Mouse (Mus musculus) thymus, postnatal 0 days (tissue): ENCODE data around the gene Acap2. TPM values are rescaled to one million over a fixed set of nuclear protein-coding genes. Genes with fewer than 3 reads are reported as not detected.

Experiments used
- DNase-seq: peaks from one replicate; pipeline ENCODE4 v3.0.0-alpha.2; 2015; ENCODE audit warnings: low spot score
- polyA plus RNA-seq: library from polyadenylated mRNA; unstranded; fragments of >200 nt; fragmentation: Nextera tagmentation; extraction: Ambion mirVana; gene quantifications from 2 replicates; pipeline ENCODE4 v1.2.1, GENCODE M21; 2015

Gene Acap2
- polyA plus RNA-seq, 1 experiment from 2014 or later = 16.2 TPM

DNA sequence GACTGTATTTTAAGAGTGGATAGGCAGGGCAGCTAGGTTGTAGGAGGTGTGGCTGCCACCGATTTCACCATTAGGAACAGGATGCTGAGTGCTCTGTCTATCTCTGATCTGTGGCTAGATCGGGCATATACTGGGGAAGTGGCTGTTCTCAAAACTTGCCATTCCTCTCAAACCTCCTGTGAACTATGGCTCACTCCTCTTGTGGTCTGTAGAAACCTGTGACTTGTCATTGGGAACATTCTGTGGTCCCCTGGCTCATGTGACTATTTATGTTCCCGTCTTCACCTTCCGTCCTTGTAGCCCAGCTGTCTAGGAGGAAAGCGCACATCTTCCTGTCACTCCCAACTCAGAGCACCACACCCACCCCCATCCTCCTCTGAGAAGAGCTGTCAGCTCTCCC lies 8.9 kb upstream of the Acap2 start:
- DNase-seq = peak; percentile 29

DNA sequence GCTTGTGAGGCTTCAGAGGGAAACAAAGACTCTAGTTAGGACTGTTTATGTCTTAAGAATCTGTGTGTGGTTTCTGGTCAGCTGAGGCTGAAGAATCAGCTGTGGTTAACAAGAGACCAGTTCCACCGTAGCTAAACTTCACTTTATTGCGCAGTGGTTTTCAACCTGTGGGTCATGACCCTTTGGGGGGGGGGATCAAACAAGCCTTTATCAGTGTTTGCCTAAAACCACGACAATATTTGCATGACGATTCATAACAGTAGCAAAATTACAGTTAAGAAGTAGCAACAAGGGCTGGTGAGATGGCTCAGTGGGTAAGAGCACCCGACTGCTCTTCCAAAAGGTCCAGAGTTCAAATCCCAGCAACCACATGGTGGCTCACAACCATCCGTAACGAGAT lies 4.7 kb upstream of the Acap2 start:
- no peak for DNase-seq

DNA sequence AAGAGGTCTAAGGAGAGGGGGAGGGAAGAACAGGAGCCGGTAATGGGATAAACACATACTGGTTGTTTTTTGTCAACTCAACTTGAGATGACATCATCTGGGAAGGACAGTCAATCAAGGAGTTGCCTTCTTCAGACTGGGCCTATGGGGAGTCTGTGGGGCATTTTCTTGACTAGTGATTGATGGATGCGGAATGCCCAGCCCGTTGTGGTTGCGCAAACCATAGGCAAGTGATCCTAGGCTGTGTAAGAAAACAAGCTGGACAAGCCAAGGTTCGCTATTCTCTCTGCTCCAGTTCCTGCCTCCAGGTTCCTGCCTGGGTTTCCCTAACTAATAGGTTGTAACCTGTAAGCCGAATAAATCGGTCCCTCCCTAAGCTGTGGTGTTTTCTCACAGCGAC lies 4.1 kb upstream of the Acap2 start:
- no peak for DNase-seq

DNA sequence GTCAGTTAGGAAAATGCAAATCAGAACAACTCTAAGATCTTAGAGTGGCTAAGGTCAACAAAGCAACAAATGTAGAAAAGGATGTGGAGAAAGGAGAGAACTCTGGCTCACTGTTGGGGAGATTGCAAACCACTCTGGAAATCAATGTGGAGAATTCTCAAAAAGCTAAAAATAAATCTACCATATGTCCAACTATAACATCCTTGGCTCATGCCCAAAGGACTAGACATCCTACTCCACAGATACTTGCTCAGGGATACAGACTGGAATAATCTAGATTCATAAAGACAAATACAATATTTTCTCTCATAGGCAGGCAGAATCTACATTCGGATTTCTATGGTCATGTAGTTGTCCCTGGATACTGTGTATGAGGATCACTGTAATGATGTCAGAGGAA lies 3.2 kb upstream of the Acap2 start:
- DNase-seq = no peak

DNA sequence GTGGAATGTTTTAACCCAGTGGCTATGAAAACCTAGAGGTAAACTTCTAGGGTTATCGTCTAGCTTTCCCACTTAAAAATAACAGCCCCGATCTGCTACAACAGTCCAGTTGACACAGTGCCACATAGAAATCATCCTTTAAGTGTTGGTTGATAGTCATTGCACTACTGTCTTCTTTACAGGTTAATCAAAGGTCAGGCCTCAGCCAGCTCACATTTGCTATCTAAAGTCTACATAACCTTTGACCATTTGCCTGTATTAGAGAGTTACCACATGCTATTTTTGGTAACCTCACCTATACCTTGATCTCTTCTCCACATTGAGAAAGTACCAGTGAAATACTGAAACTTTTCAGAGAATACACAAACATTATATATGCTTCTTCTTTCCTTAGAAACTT lies 659 bp upstream of the Acap2 start:
- no peak for DNase-seq

DNA sequence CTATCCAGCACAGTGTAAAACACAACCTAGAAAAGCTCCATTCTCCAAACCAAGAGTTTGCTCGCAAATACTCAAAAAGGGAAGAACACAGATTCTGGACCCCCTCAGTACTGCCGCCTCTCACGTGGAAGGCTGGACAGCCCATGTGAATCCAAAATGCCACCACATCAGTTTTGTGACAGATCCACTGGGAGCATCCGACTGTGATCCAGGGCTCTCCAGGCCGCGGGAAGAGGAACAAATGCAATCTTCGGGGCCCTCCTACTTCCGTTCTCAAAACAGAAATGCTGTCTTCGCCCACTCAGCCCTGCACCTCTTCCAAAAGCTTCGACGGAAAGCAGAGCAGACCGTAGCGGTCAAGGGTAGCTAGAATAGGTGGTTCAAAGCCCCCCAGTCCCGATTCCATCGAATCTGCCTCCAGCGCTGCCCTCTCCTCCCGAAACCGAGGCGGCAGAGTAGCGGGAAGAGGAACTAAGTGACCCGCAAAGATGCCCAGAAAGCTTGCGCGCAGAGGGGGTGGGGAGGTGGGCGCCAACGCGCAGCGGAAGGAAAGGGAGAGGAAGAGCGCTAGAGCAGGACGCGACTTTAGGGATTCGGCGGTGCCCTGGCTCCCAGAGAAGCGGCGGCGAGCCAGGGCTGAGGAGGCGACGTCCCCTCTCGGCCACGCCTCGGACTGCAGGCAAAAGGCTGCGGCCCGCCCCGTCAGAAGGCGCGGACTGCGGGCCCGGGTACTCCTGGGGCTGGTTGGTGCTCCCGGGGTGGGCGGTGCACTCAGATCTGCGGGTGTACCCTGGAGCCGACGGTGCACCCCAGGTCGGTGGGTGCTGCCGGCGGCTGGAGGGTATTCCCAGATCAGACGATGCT lies 887 bp downstream of the Acap2 start:
- peak; percentile 59 for DNase-seq

DNA sequence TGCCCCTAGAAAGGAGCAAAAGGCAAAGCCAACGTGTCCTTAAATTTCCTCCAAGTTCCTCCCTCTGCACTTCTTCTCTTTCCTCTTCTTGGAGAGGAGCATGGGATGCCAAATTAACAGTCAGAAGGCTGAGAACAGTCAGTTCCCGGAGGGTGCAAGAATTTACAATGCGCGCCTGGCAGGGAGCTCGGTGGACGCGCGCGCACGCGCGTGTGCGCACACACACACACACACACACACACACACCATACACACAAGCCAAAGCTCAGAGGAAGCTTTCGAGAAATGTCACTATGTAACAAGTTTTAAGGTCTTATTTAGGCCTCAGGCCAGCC lies 1.5 kb downstream of the Acap2 start:
- peak; percentile 35 for DNase-seq

DNA sequence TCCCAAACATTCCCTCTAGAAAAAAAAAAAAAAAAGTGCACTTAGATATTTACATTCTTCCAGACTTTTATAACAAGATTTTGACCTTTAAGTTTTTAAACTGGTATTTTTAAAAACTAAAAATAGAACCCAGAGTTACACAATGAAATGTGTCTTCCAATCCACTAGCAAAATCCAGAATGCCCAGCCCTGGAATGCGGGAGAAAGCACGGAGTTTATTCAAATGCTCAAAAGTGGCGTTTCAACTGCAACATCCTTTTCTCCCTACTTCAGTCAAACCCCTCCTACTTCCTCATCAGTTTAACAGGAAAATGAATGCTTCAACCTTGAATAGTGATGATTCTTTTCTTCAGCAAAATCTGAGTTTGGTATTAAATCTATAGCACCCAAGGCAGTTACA lies 4.1 kb downstream of the Acap2 start:
- no peak for DNase-seq

DNA sequence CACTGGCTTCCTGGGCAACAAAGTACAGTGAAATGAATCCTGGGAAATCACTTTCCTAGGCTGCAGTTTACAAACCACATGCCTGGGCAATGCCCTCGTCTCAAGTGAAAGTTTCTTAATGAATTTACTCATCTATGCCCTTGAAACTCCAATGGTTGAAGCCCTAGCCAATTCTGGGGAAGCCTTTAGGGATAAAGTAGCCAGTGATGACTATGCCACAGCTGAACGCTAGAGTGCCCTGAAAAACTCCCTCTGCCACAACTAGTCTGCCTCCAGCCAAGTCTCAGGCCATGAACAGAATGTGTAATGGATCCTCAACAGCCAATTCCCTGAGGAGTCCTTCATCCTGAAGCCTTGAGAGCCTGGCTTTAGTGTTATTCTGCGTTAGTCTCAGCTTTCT lies 8.5 kb downstream of the Acap2 start:
- peak; percentile 8 for DNase-seq

DNA sequence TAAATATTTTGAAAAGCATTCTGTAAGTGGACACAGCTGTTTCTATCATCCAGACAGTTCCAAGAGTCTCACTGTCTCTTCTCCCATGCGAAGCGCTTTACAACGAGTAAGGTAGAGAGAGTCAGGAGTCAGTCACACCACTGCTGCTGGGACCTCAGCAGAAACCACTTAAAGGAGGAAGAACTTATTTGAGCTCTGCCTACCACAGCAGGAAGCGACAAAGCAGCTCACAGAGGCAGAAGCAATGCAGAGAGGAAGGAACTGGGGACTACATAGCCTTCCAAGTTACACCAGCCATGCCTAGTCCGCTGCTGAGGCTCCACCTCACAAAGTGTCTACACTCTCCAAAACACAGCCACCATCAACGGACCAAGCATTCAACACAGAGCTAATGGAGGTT lies 9.2 kb downstream of the Acap2 start:
- peak; percentile 79 for DNase-seq

DNA sequence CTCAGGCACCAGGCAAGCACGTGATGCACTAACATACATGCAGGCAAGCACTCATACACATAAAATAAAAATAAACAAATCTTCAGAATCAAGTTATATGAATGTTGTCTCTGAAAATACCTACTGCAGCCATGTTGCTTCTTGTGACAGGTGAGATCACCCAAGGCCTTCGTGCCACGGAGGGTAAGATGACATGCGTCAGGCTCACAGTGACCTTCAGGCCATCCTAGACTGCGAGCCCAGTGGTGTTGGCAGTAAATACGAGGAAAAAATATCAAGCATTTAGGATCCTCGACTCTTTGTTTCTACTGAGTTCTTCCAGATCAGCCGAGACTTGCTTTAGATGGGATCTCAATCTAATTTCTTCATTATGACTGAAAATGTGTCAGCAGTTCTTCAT lies 10.6 kb downstream of the Acap2 start:
- DNase-seq = no peak

DNA sequence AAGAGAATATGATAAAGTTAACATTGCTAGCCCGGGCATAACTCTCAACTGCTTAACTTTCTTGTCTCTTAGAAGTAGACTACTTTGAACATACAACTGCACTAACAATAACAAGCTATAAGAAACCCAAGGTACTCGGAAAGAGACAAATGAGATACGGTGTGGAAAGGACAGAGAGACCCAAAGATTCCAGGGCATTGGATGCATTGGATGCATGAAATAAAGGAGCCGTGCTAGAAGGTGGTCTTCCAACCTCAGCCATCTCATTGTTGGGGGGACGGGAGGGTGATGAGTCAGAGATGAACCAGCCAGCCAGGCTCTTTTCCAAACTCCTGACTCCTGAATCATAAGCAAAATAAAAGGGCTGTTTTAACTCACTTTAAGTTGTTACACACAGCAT lies 11.8 kb downstream of the Acap2 start:
- DNase-seq = no peak

DNA sequence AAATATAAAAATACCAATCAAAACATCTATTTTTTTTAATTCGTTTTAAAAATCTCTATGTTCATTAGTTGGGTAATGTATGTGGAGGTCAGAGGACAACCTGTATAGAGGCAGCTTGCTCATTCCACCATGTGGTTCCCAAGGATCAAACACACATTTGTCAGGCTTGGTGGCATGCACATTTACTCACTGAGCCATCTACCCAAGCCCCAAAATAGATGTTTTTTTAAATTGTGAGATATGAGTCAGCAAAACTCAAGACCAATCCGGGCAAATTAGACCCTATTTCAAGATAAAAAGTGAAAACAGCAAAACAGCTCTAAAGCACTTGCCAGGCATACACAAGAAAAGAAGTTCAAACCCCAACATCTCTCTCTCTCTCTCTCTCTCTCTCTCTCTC lies 12.2 kb downstream of the Acap2 start:
- no peak for DNase-seq

DNA sequence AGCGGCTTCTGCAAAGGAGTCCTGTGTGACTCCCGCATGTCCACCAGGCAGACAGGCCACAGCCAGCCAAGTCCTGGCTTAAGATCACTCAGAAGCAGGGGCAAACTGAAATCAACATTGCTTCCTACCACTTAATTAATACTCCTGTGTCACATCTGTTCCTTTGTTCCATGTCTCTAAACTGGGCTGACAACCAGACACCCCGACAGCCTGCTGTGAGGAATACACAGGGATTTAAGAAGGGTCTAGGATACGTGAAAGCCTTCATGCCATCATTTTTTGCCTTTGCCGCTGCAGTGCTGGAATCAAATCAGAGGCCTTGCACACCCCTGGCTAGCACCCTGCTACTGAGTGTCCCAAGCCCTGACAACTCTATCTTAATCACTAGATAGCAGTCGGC lies 12.8 kb downstream of the Acap2 start:
- no peak for DNase-seq

DNA sequence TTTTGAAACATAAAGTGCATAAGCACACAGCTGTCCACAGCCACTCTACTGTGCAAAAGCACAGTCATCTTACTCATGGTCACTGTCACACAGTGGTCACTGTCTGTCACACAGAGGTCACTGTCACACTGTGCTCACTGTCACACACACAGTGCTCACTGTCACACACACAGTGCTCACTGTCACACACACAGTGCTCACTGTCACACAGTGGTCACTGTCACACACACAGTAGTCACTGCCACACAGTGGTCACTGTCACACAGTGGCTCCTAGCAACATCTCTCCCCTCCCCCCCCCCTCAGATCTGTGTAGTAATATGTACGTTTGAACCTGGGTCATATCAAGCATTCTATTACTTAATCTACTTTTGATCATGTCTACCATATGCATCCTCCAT lies 13.9 kb downstream of the Acap2 start:
- no peak for DNase-seq

DNA sequence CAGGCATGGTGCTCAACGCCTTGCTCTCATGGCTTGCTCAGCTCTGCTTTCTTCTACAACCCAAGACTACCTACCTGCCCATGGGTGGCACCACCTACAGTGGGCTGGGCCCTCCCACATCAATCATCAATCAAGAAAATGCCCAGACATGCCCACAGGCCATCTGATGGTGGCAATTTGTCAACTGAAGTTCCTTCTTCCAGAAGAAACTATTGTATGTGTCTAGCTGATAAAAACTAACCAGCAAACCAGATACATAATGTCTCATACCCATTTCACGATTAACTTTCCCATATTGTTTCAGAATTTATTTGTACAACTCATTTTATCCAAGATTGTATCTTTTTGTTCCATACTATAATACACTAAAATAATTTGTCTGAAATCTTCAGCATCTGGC lies 15.3 kb downstream of the Acap2 start:
- no peak for DNase-seq

DNA sequence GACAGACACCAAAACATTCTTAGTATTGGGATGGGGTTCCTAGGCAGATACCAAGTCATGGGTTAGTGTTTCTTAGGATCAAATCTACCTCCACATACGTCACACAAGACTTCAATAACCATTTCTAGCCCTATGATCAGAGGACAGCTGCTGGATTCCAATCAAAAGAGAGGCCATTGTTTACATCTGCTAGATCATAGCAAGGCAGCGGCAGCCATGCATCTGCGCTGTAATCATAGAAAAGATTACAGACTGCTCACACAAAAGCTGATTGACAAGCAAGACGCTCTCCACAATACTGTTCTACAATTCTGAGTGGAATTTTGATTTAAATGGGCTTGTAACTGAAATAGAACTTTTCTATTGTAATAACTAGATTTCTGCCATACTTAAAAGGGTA lies 16.3 kb downstream of the Acap2 start:
- no peak for DNase-seq

DNA sequence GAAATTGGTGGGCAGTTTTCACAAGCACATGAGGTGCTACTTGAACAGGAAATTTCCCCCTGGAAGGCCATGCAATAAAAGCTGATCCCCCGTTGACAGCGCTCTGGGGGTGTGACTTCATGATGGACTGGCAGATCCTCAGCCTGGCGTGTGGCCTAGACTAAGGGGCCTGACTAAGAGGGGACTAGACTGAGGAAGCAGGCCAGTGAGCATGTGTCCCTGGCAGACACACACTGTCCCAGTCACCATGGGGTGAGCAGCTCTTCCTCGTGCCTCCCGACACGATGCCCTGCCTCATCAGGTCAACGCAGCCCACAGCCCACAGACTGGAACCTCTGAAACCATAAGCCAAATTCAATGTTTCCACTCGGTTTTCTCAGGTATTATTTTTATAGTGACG lies 18.5 kb downstream of the Acap2 start:
- no peak for DNase-seq

DNA sequence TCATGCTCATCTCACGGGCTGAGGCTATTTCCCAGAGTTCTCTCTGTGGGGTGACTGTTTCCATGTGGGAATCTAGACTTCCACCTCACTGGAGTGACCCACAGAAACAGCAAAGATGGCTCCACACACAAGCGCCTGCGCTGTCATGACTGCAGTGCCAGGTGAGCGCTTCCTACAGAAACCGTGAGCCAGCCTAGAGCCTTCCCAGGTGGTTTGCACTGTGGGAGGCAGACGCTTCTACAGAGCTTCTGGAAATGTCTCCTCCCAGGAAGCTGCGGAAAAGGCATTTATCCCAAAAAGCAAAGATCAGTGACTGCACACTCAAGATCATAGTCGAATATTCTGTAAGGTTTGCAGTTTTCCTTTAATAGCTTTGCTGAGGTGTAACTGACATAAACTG lies 20.2 kb downstream of the Acap2 start:
- DNase-seq = no peak

DNA sequence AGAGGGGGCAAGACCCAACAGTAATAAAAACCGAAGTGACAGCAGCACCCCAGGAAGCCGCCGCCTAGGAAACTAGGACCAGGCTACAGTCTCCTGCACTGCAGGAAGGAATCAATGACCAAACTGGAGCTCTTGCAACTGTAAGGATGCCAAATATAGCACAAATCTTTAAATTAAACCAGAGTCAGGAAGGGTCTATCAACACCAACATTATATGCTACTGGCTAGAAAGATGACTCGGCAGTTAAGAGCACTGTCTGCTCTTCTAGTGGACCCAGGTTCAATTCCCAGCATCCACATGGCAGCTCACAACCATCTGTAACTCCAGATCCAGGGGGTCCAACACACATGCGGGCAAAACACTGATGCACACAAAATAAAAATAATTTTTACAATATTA lies 21.7 kb downstream of the Acap2 start:
- DNase-seq = no peak

DNA sequence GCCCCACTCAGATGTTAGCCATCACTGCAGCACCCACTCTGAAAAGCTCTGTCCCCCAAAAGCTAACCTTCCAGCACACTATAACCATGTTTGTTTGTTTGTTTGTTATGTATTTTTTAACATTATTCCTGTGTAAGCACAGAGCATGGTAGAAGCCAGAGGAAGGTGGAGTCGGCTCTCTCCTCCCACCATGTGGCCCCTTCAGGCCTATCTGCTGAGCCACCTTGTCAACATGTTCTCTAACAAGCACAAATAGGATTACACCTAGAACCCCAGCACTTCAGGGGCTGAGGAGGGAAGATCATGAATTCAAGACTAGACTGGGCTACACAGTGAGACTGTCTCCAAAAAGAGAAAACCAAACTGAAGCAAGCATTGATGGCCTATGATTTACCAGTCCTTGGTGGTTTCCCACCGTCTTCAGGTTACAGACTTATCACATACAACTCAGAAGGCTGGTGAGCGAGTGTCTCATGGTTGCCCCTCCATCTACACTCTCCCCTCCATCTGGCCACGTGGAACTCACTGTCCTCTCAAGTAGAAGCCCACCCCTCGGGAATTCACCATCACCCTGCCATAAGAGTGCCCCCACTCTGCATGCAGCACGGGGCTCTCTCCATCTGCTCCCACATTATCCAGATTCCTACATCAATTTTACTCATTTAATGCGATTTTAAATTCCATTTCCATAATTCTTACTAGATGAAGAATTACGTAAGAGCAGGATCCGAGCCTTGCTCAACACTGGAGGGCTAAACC lies 26.0 kb downstream of the Acap2 start:
- no peak for DNase-seq

DNA sequence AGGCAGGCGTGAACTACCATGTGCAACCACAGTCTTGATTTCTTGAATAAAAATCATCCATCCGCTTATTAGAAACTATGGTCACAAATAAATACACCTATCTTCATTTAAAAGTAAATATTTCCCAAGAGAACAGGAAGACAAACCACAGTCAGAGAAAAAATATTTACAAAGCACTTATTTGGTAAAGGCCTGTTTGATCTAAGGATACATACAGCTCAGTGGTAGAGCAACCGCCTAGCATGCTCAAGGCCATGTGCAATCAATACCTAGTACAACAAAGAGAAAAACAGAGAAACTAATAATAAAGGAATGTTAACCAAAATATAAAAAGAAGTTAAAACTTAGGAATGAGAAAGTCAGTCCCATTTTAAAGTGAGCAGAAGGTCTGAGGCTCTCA lies 28.8 kb downstream of the Acap2 start:
- no peak for DNase-seq

DNA sequence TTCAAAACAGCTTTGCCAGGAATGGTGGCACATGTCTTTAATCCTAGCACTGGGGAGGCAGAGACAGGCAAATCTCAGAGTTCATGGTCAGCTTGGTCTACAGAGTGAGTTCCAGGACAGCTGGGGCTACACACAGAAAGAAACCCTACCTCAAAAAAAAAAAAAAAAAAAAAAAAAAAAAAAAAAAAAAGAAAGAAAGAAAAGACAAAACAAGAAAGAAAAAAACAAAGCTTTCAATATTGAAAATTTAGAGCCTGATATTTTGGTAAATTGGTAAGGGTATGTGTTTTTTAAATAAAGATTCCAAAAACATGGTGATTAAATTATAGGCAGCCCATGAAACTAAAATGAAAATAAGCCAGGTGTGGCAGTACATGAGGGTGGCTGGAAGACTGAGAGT lies 29.6 kb downstream of the Acap2 start:
- DNase-seq = no peak
